Mouse (Mus musculus) embryo, embryonic 10.5 days (tissue): Measurements from ENCODE around the gene Greb1.

Experiments
- DNase-seq: peaks from one replicate; pipeline ENCODE4 v3.0.0-alpha.2; 2015; ENCODE audit warnings: low spot score

The Greb1 gene

GRCm38 (mm10) chr12:16634075-16634813 lies 166.4 kb downstream of the Greb1 start:
- peak; percentile 81 for DNase-seq

DNA sequence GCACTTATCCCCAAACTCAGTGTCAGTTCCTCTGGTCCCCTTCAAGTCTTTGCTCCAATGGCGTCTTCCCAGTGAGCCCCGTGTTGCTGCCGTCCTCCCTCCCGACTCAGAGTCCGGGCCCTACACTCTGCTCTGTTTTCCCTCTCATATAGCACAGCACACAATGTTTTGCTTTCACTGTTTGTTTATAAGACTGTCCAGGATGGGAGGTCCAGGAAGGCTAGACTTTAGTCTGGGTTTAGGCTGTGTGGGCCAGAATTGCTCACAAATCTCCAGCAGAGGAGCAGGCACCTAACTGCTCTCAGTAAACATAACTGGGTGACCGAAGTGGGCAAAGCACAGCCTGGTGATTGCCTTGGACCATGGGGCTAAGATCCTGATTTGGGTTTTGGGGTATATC lies 167.5 kb downstream of the Greb1 start:
- DNase-seq = no peak

DNA sequence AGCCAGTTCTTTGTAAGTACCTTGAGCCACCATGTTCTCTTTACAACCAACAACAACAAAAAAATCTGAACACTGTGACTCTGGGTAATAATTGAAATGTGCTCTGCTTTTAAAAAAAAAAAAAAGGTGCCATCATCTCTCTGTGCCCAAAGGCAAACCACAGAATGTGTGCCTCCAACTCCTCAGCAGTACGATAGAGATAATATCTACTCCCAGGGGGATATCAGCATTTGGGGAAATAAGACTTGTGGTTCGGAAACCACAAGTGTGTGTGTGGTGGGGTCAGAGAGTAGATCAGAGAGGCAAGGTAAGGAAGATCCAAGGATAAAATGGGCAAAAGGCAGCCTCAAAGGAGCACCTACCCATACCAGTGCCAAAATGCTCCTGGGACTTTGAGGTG lies 169.3 kb downstream of the Greb1 start:
- no peak for DNase-seq

- DNase-seq = no peak
Observed at GRCm38 (mm10) chr12:16630866-16631185, 169.9 kb downstream of the Greb1 start.

- DNase-seq = no peak
Observed at GRCm38 (mm10) chr12:16630152-16630865, 170.4 kb downstream of the Greb1 start.
